Mouse (Mus musculus): Measurements from ENCODE around the gene Mrpl53.

- no peak for TF ChIP-seq CTCF (IDR thresholded peaks at IDR 0.05; ENCODE audit: low read depth)
- no peak for TF ChIP-seq EP300 (IDR thresholded peaks at IDR 0.05; ENCODE audit: low read depth)
Observed at GRCm38 (mm10) chr6:83077630-83078323, 31.1 kb upstream of the Mrpl53 start, which contains the start of gene Pcgf1.

All from liver, embryonic 14.5 days (tissue).